Mouse (Mus musculus) heart, postnatal 0 days (tissue): ENCODE results near the gene Noc2l. TPM values are rescaled to one million over a fixed set of nuclear protein-coding genes. Genes with fewer than 3 reads are reported as not detected.

ENCODE experiments used
- ATAC-seq: fragments of 200-750 bp; cut with Nextera tagmentation; 2 replicates; pipeline ENCODE4 v1.8.0; 2017; ENCODE audit warnings: low read depth, moderate number of reproducible peaks, moderate library complexity; ENCODE audit not compliant: insufficient read depth
- DNase-seq: peaks from one replicate; pipeline ENCODE4 v3.0.0-alpha.2; 2016; ENCODE audit warnings: low spot score
- H3K27ac ChIP-seq: fragments of 300-500 bp; sonication (generic); 2 replicates; pipeline ENCODE4 v1.5.1; 2014; ENCODE audit warnings: low read depth, mild to moderate bottlenecking
- H3K27me3 ChIP-seq: fragments of 300-500 bp; sonication (generic); 2 replicates; pipeline ENCODE4 v1.6.1; 2014; ENCODE audit warnings: low read length, mixed read lengths; ENCODE audit not compliant: control insufficient read depth, insufficient read depth
- H3K36me3 ChIP-seq: fragments of 300-500 bp; sonication (generic); replicated peaks from 2 replicates; pipeline ENCODE4 v1.6.1; 2014; ENCODE audit warnings: low read length, mixed read lengths; ENCODE audit not compliant: control insufficient read depth, insufficient read depth
- H3K4me1 ChIP-seq: fragments of 300-500 bp; sonication (generic); 2 replicates; pipeline ENCODE4 v1.6.1; 2014; ENCODE audit warnings: antibody characterized with exemption; ENCODE audit not compliant: control insufficient read depth, insufficient read depth
- H3K4me2 ChIP-seq: fragments of 300-500 bp; sonication (generic); 2 replicates; pipeline ENCODE4 v1.6.1; 2014; ENCODE audit warnings: low read depth, mild to moderate bottlenecking, low read length, moderate library complexity
- H3K4me3 ChIP-seq: fragments of 300-500 bp; sonication (generic); 2 replicates; pipeline ENCODE4 v1.5.1; 2014; ENCODE audit warnings: low read depth, low read length
- H3K9ac ChIP-seq: fragments of 300-500 bp; sonication (generic); replicated peaks from 2 replicates; pipeline ENCODE4 v1.6.1; 2014; ENCODE audit warnings: low read depth, low read length, mixed read lengths
- H3K9me3 ChIP-seq: fragments of 300-500 bp; sonication (generic); replicated peaks from 2 replicates; pipeline ENCODE4 v1.6.1; 2016; ENCODE audit warnings: low read length; ENCODE audit not compliant: control insufficient read depth
- CTCF ChIP-seq: IDR thresholded peaks from 2 replicates; pipeline ENCODE4 v1.5.1; 2016; ENCODE audit warnings: antibody characterized with exemption, control low read depth, low read depth
- EP300 ChIP-seq: IDR thresholded peaks from 2 replicates; pipeline ENCODE4 v1.6.1; 2016; ENCODE audit warnings: antibody characterized with exemption, low read depth
- WGBS: fragments of 180-500 bp; shearing (Covaris S2); extraction: QIAGEN DNeasy Blood & Tissue Kit; methylation state at CpG from one replicate; pipeline ENCODE4 v1.1.7; 2014; 5-methylcytosine and 5-hydroxymethylcytosine counted together
- polyA plus RNA-seq: library from polyadenylated mRNA; unstranded; fragments of >200 nt; fragmentation: Nextera tagmentation; extraction: Ambion mirVana; gene quantifications from 2 replicates; pipeline ENCODE4 v1.2.1, GENCODE M21; 2015
- total RNA-seq: library from RNA; depleted of rRNA; stranded (reverse); fragments of >200 nt; gene quantifications from 2 replicates; pipeline ENCODE4 v1.2.3, GENCODE M21; 2014; ENCODE audit warnings: low replicate concordance

Noc2l gene
- total and polyA plus RNA-seq, 2 experiments from 2014 or later: 17.2 to 46.4 TPM

GRCm38 (mm10) chr4:156193906-156194305, 41.9 kb upstream of the Noc2l start:
- no peak for ATAC-seq
- no peak for DNase-seq
- Histone ChIP-seq H3K4me3 (no peak overlapping the region), H3K4me2 (no peak overlapping the region), H3K4me1 (peaks cover 25% of the 10 kb centered on the region), H3K9me3 (no peaks in the 10 kb centered on the region), H3K27me3 (no peaks in the 10 kb centered on the region), H3K9ac (no peak overlapping the region), H3K36me3 (peaks cover 6% of the 10 kb centered on the region; the same call in 1 of the 2 replicates), H3K27ac (no peak overlapping the region)
- 80% methylated on average over 5 of the region's 5 CpGs for WGBS
- TF ChIP-seq CTCF (no peak), EP300 (no peak)

GRCm38 (mm10) chr4:156194346-156194745, 41.5 kb upstream of the Noc2l start:
- H3K27ac ChIP-seq: no peak overlapping the region
- no peak overlapping the region for H3K9ac ChIP-seq
- ATAC-seq (no peak), DNase-seq (no peak)
- peaks cover 6% of the 10 kb centered on the region; the same call in 1 of the 2 replicates for H3K36me3 ChIP-seq
- H3K4me1 ChIP-seq: peaks cover 20% of the 10 kb centered on the region
- no peaks in the 10 kb centered on the region for H3K27me3 ChIP-seq
- no peak overlapping the region for H3K4me3 ChIP-seq
- no peak overlapping the region for H3K4me2 ChIP-seq
- TF ChIP-seq CTCF: no peak
- no peak for TF ChIP-seq EP300
- WGBS: 75% methylated on average over 6 of the region's 6 CpGs
- H3K9me3 ChIP-seq: no peaks in the 10 kb centered on the region

GRCm38 (mm10) chr4:156195927-156196870, 39.6 kb upstream of the Noc2l start:
- no peaks in the 10 kb centered on the region for H3K27me3 ChIP-seq
- 4% methylated on average over 35 of the region's 35 CpGs for WGBS
- no peaks in the 10 kb centered on the region for H3K9me3 ChIP-seq
- H3K4me3 ChIP-seq: peak overlapping the region; percentile 80
- TF ChIP-seq EP300 (0 out of 2 replicates have a peak, but pooled peaks have one; percentile 32), CTCF (no peak)
- H3K4me2 ChIP-seq: peak overlapping the region; percentile 93
- DNase-seq: peak; percentile 72
- H3K27ac ChIP-seq: peak overlapping the region; percentile 71
- H3K4me1 ChIP-seq: peaks cover 18% of the 10 kb centered on the region
- ATAC-seq: no peak
- peaks cover 6% of the 10 kb centered on the region; the same call in 1 of the 2 replicates for H3K36me3 ChIP-seq
- peak overlapping the region; percentile 77 for H3K9ac ChIP-seq

- Histone ChIP-seq H3K27me3 (no peaks in the 10 kb centered on the region), H3K4me1 (peaks cover 22% of the 10 kb centered on the region), H3K9me3 (no peaks in the 10 kb centered on the region), H3K36me3 (no peaks in the 10 kb centered on the region), H3K27ac (peak within 1 kb of the TSS; percentile 93), H3K4me3 (peak within 1 kb of the TSS; percentile 80), H3K9ac (peak within 1 kb of the TSS; percentile 77), H3K4me2 (peak within 1 kb of the TSS; percentile 93)
- TF ChIP-seq CTCF (no peak), EP300 (no peak)
- peak; percentile 86 for ATAC-seq
- under 1% methylated on average over 25 of the region's 88 CpGs for WGBS
- DNase-seq: no peak
Observed at GRCm38 (mm10) chr4:156197131-156197828, 38.5 kb upstream of the Noc2l start, which contains the start of gene Agrn. TSS of gene Agrn (minus strand) at chr4:156197488.

GRCm38 (mm10) chr4:156197829-156198205, 38.0 kb upstream of the Noc2l start:
- ATAC-seq (peak; percentile 91), DNase-seq (peak; percentile 92)
- TF ChIP-seq CTCF (peak; percentile 35), EP300 (no peak)
- Histone ChIP-seq H3K4me1 (peaks cover 24% of the 10 kb centered on the region), H3K9ac (peak overlapping the region; percentile 56), H3K27ac (peak overlapping the region; percentile 93), H3K9me3 (no peaks in the 10 kb centered on the region), H3K36me3 (no peaks in the 10 kb centered on the region), H3K4me2 (peak overlapping the region; percentile 93), H3K4me3 (peak overlapping the region; percentile 80), H3K27me3 (no peaks in the 10 kb centered on the region)
- WGBS: under 1% methylated on average over 21 of the region's 26 CpGs
